Comparison of ENCODE assay signal across 1 mouse cellular context in the genomic region with DNA sequence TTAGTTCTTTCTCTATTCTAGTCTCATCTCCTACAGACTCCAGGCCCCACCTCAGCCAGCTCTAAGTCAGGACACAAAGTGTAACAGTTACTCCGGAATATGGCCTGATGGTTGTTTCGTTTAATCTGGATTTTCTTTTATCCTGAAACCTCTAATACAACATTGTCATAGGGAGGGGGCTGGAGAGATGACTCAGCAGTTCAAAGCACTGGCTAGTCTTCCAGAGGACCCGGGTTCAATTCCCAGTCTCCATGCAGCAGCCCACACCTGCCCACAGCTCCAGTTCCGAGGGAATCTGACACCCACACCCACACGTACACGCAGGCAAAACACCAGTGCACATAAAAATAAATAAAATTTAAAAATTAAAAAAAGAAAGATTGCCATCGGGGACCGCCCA.
TF ChIP-seq lines count a peak whose summit lies in the region.

No protein-coding gene starts in this region.

TF ChIP-seq in ES-E14, 5 proteins besides CTCF, POLR2A, EP300 and RAD21 (continued from another document):
- TF ChIP-seq CHD2 (IDR thresholded peaks at IDR 0.05; ENCODE audit: low read depth, low read length): no peak
- no peak for TF ChIP-seq ZNF384 (IDR thresholded peaks at IDR 0.05; ENCODE audit: low read depth, low read length)
TF ChIP-seq in ES-E14: peak in this region for 1.
